Mouse (Mus musculus) forebrain, postnatal 0 days (tissue): ENCODE measurements around the gene Hk1. TPM values are rescaled to one million over a fixed set of nuclear protein-coding genes. Genes with fewer than 3 reads are reported as not detected.

ENCODE experiments used
- ATAC-seq: fragments of 200-750 bp; cut with Nextera tagmentation; 2 replicates; pipeline ENCODE4 v1.8.0; 2017; ENCODE audit warnings: mild to moderate bottlenecking, moderate library complexity
- DNase-seq: peaks from one replicate; pipeline ENCODE4 v3.0.0-alpha.2; 2015
- H3K27ac ChIP-seq: fragments of 300-500 bp; sonication (generic); 2 replicates; pipeline ENCODE4 v1.5.1; 2014; ENCODE audit warnings: low read depth, mild to moderate bottlenecking, antibody characterized with exemption, low read length, moderate library complexity, mixed read lengths
- H3K27me3 ChIP-seq: fragments of 300-500 bp; sonication (generic); 2 replicates; pipeline ENCODE4 v1.6.1; 2014; ENCODE audit warnings: mild to moderate bottlenecking, low read length, mixed read lengths; ENCODE audit not compliant: insufficient read depth
- H3K36me3 ChIP-seq: fragments of 300-500 bp; sonication (generic); 2 replicates; pipeline ENCODE4 v1.6.1; 2014; ENCODE audit warnings: mild to moderate bottlenecking, moderate library complexity; ENCODE audit not compliant: insufficient read depth
- H3K4me1 ChIP-seq: fragments of 300-500 bp; sonication (generic); 2 replicates; pipeline ENCODE4 v1.6.1; 2014; ENCODE audit warnings: antibody characterized with exemption; ENCODE audit not compliant: insufficient read depth
- H3K4me2 ChIP-seq: fragments of 300-500 bp; sonication (generic); 2 replicates; pipeline ENCODE4 v1.6.1; 2014; ENCODE audit warnings: low read depth, mild to moderate bottlenecking, moderate library complexity
- H3K4me3 ChIP-seq: fragments of 300-500 bp; sonication (generic); 2 replicates; pipeline ENCODE4 v1.5.1; 2014; ENCODE audit warnings: low read depth, low read length, mixed read lengths
- H3K9ac ChIP-seq: fragments of 300-500 bp; sonication (generic); 2 replicates; pipeline ENCODE4 v1.6.1; 2014; ENCODE audit warnings: mild to moderate bottlenecking
- H3K9me3 ChIP-seq: fragments of 300-500 bp; sonication (generic); 2 replicates; pipeline ENCODE4 v1.6.1; 2016; ENCODE audit warnings: low read length
- CTCF ChIP-seq: sonication (generic); IDR thresholded peaks from 2 replicates; pipeline ENCODE4 v1.5.1; 2016; ENCODE audit warnings: antibody characterized with exemption, control low read depth, low read depth
- WGBS: fragments of 180-500 bp; shearing (Covaris S2); extraction: QIAGEN DNeasy Blood & Tissue Kit; methylation state at CpG from one replicate; pipeline ENCODE4 v1.1.7; 2014; 5-methylcytosine and 5-hydroxymethylcytosine counted together
- polyA plus RNA-seq: library from polyadenylated mRNA; unstranded; fragments of >200 nt; fragmentation: Nextera tagmentation; extraction: Ambion mirVana; gene quantifications from 2 replicates; pipeline ENCODE4 v1.2.1, GENCODE M21; 2015
- total RNA-seq: library from RNA; depleted of rRNA; stranded (reverse); fragments of >200 nt; gene quantifications from 2 replicates; pipeline ENCODE4 v1.2.3, GENCODE M21; 2014

Gene Hk1
- total and polyA plus RNA-seq, 2 experiments from 2014 or later = 90.1 to 140 TPM

GRCm38 (mm10) chr10:62336601-62337578, 42.8 kb downstream of the Hk1 start:
- DNase-seq = no peak
- Histone ChIP-seq H3K4me2 (no peak overlapping the region), H3K9me3 (no peaks in the 10 kb centered on the region), H3K4me3 (no peak overlapping the region), H3K36me3 (no peaks in the 10 kb centered on the region), H3K27ac (no peak overlapping the region), H3K4me1 (peaks cover 3% of the 10 kb centered on the region; the same call in 1 of the 2 replicates), H3K9ac (0 out of 2 replicates have a peak overlapping the region, but pooled peaks have one; percentile 10), H3K27me3 (no peaks in the 10 kb centered on the region)
- no peak for ATAC-seq
- 23% methylated on average over 12 of the region's 12 CpGs for WGBS
- TF ChIP-seq CTCF = no peak

- TF ChIP-seq CTCF = peak; percentile 27; the same call in 1 of the 2 replicates
- ATAC-seq = no peak
- no peak overlapping the region for H3K27ac ChIP-seq
- H3K4me2 ChIP-seq = no peak overlapping the region
- 18% methylated on average over 6 of the region's 6 CpGs for WGBS
- no peaks in the 10 kb centered on the region for H3K36me3 ChIP-seq
- H3K4me1 ChIP-seq = no peaks in the 10 kb centered on the region; the same call in 1 of the 2 replicates
- DNase-seq = no peak
- no peaks in the 10 kb centered on the region for H3K9me3 ChIP-seq
- no peak overlapping the region for H3K4me3 ChIP-seq
- H3K27me3 ChIP-seq = no peaks in the 10 kb centered on the region
- H3K9ac ChIP-seq = no peak overlapping the region
Observed at GRCm38 (mm10) chr10:62335423-62335776, 44.3 kb downstream of the Hk1 start.

DNA sequence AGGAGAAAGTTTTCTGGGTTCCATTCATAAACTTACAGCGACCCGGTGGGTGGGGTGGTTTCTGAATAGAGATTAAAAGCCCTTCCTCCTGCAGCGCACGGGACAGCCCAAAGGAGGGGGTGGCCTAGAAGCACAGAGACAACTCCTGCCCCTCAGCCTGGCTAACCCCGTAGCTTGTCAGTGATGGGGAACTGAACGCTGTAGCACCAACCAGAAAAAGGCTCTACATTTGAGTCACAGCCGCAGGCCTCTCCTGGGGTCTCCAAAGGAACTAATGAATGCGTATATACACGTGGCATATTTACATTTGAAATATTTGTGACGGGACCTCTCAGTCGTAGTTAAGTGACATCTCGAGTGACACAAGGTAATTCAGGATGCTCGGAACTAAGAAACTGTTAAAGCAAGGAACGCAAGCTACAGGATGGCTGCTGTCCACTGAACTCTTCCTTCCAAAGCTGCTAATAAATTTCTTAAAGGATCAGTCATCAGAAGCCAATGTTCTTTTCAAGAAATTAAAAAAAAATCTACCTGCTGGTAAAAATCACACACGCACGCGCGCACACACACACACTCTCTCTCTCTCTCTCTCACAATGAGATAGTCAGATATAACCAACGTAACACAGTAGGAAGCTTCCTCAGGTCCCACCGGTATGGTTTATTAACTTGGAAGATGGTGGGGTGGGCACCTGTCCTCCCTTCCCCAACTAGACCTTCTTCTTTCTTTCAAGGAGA, 44.9 kb downstream of the Hk1 start:
- Histone ChIP-seq H3K27ac (no peak overlapping the region), H3K4me3 (no peak overlapping the region), H3K9me3 (no peaks in the 10 kb centered on the region), H3K4me2 (no peak overlapping the region), H3K36me3 (no peaks in the 10 kb centered on the region), H3K4me1 (no peaks in the 10 kb centered on the region; the same call in 1 of the 2 replicates), H3K9ac (no peak overlapping the region), H3K27me3 (no peaks in the 10 kb centered on the region)
- ATAC-seq (no peak), DNase-seq (no peak)
- 40% methylated on average over 20 of the region's 20 CpGs for WGBS
- no peak for TF ChIP-seq CTCF

DNA sequence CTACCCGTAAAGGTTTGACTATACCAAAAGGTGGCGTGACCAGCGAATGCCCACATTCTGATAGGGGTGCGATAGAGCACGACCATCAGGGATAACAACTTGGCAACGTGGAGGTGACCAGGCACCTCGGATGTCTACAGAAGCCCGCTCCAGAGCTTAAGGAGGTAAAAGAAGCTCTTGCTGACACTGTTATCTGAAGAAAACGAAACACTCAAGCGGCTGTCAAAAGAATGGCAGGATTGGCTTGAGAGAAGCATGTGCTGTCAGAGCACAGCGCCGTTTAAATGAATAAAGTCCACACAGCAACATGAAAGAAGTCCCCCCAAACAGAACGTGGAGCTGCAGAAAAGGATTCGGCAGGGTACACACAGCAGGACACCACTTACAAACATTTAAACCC, 46.4 kb downstream of the Hk1 start:
- H3K4me3 ChIP-seq = no peak overlapping the region

DNA sequence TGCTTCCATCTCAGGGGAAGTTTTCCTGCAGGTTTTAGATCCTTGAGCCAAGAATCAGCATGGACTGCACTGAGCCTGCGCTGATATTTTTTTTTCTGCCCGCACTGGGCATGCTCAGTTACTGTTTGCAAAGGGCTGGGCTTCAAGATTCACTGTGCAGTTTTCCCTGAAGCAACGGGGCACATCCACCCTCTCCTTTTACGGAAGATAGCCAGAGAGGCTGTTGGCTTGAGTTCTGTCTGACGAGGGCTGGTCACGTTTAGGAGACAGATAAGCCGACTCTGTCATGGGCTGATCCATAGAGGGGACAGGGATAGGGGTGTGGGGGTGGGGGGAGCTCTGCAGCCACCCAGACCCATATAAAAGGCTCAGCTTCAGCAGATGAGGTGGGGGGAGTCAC, 47.2 kb downstream of the Hk1 start:
- no peak overlapping the region for H3K4me3 ChIP-seq
- H3K4me2 ChIP-seq = peak overlapping the region; percentile 29
- H3K4me1 ChIP-seq = no peaks in the 10 kb centered on the region
- WGBS = 57% methylated on average over 7 of the region's 7 CpGs
- H3K27ac ChIP-seq = no peak overlapping the region
- no peaks in the 10 kb centered on the region for H3K9me3 ChIP-seq
- H3K9ac ChIP-seq = no peak overlapping the region
- ATAC-seq (peak; percentile 55), DNase-seq (peak; percentile 49)
- no peaks in the 10 kb centered on the region for H3K36me3 ChIP-seq
- no peak for TF ChIP-seq CTCF
- H3K27me3 ChIP-seq = no peaks in the 10 kb centered on the region

More for the DNA sequence above, 46.4 kb downstream of the Hk1 start:
- Histone ChIP-seq H3K9me3 (no peaks in the 10 kb centered on the region), H3K9ac (no peak overlapping the region), H3K4me2 (no peak overlapping the region), H3K27ac (no peak overlapping the region), H3K36me3 (no peaks in the 10 kb centered on the region), H3K4me1 (no peaks in the 10 kb centered on the region), H3K27me3 (no peaks in the 10 kb centered on the region)
- WGBS = 69% methylated on average over 14 of the region's 14 CpGs
- TF ChIP-seq CTCF = no peak
- ATAC-seq (no peak), DNase-seq (no peak)

DNA sequence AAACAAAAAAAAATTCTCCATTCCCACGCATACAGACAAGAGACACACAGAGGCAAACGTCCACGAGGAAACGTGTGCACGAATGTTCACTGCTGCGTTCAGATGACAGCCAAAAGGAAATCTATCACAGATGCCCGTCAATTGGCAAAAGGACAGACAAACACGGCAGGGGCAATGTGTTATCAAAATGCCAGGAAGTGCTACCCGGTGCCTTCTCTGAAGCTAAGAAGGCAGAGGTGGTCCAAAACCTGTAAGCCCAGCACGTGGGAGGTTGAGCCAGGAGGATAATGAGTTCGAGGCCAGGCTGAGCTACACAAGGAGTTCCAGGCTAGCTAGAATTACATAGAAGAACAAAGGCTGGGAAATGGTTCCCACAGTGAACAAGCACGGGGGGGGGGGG, 47.9 kb downstream of the Hk1 start:
- no peaks in the 10 kb centered on the region for H3K4me1 ChIP-seq
- H3K4me3 ChIP-seq = no peak overlapping the region
- no peak for ATAC-seq
- 61% methylated on average over 12 of the region's 12 CpGs for WGBS
- no peak overlapping the region for H3K9ac ChIP-seq
- no peaks in the 10 kb centered on the region for H3K36me3 ChIP-seq
- H3K4me2 ChIP-seq = no peak overlapping the region
- H3K27ac ChIP-seq = no peak overlapping the region
- H3K27me3 ChIP-seq = no peaks in the 10 kb centered on the region
- no peak for DNase-seq
- no peak for TF ChIP-seq CTCF
- no peaks in the 10 kb centered on the region for H3K9me3 ChIP-seq

GRCm38 (mm10) chr10:62331296-62331695, 48.4 kb downstream of the Hk1 start:
- Histone ChIP-seq H3K9ac (no peak overlapping the region), H3K36me3 (no peaks in the 10 kb centered on the region), H3K9me3 (no peaks in the 10 kb centered on the region), H3K27me3 (no peaks in the 10 kb centered on the region), H3K4me2 (no peak overlapping the region), H3K4me3 (no peak overlapping the region), H3K27ac (no peak overlapping the region), H3K4me1 (no peaks in the 10 kb centered on the region)
- 95% methylated on average over 9 of the region's 9 CpGs for WGBS
- DNase-seq = no peak
- TF ChIP-seq CTCF = no peak
- no peak for ATAC-seq
